Mouse (Mus musculus) monocyte, adult 2 months (primary cell): ENCODE results near the gene Tex10.
"Not testable (repeated sequence)": the region's sequence is repeated elsewhere in the genome, so short reads cannot be mapped to it uniquely, and the experiment has no call there.

Experiments used
- DNase-seq, 2 experiments: peaks; one replicate each; pipeline ENCODE4 v3.0.0; 2022; ENCODE audit warnings: low spot score in 2 of 2, low read depth in 1 of 2

Tex10 gene

GRCm38 (mm10) chr4:48405724-48406491 is 67.4 kb downstream of the Tex10 start:
- DNase-seq = not testable (repeated sequence)

- no peak for DNase-seq
Observed at GRCm38 (mm10) chr4:48403066-48403640, 70.1 kb downstream of the Tex10 start.

GRCm38 (mm10) chr4:48396949-48397348 is 76.3 kb downstream of the Tex10 start:
- DNase-seq = no peak

- no peak for DNase-seq
Observed at GRCm38 (mm10) chr4:48382506-48382905, 90.8 kb downstream of the Tex10 start.

GRCm38 (mm10) chr4:48380940-48381339 is 92.3 kb downstream of the Tex10 start:
- DNase-seq = no peak
